Mouse (Mus musculus) heart, embryonic 15.5 days (tissue): ENCODE measurements around the gene Majin. TPM values are rescaled to one million over a fixed set of nuclear protein-coding genes. Genes with fewer than 3 reads are reported as not detected.

Source experiments
- ATAC-seq: fragments of 200-750 bp; cut with Nextera tagmentation; replicated peaks from 2 replicates; pipeline ENCODE4 v1.8.0; 2017; ENCODE audit warnings: low read depth, moderate TSS enrichment; ENCODE audit not compliant: insufficient number of reproducible peaks, insufficient read depth, low FRiP score
- H3K27ac ChIP-seq: fragments of 300-500 bp; sonication (generic); 2 replicates; pipeline ENCODE4 v1.5.1; 2015; ENCODE audit warnings: mild to moderate bottlenecking, inconsistent platforms
- H3K27me3 ChIP-seq: fragments of 300-500 bp; sonication (generic); 2 replicates; pipeline ENCODE4 v1.6.1; 2015; ENCODE audit warnings: inconsistent platforms
- H3K36me3 ChIP-seq: fragments of 300-500 bp; sonication (generic); 2 replicates; pipeline ENCODE4 v1.6.1; 2015; ENCODE audit warnings: mild to moderate bottlenecking, inconsistent platforms
- H3K4me1 ChIP-seq: fragments of 300-500 bp; sonication (generic); replicated peaks from 2 replicates; pipeline ENCODE4 v1.6.1; 2015; ENCODE audit warnings: inconsistent platforms
- H3K4me2 ChIP-seq: fragments of 300-500 bp; sonication (generic); 2 replicates; pipeline ENCODE4 v1.6.1; 2015; ENCODE audit warnings: inconsistent platforms, mild to moderate bottlenecking, moderate library complexity
- H3K4me3 ChIP-seq: fragments of 300-500 bp; sonication (generic); 2 replicates; pipeline ENCODE4 v1.5.1; 2015; ENCODE audit warnings: mild to moderate bottlenecking, inconsistent platforms
- H3K9ac ChIP-seq: fragments of 300-500 bp; sonication (generic); 2 replicates; pipeline ENCODE4 v1.6.1; 2015; ENCODE audit warnings: mild to moderate bottlenecking, inconsistent platforms
- H3K9me3 ChIP-seq: fragments of 300-500 bp; sonication (generic); replicated peaks from 2 replicates; pipeline ENCODE4 v1.6.1; 2016; ENCODE audit warnings: inconsistent platforms
- WGBS: fragments of 180-500 bp; shearing (Covaris S2); methylation state at CpG from one replicate; pipeline ENCODE4 v1.1.7; 2015; ENCODE audit warnings: mixed read lengths; 5-methylcytosine and 5-hydroxymethylcytosine counted together
- microRNA counts: library from miRNA; unstranded; fragments of <30 nt; microRNA quantifications from one replicate; lab custom pipeline; 2016
- microRNA-seq: library from miRNA; unstranded; fragments of <30 nt; microRNA quantifications from one replicate; pipeline ENCODE4, GENCODE M21; 2016
- polyA plus RNA-seq: library from polyadenylated mRNA; unstranded; fragments of >200 nt; fragmentation: Nextera tagmentation; extraction: Ambion mirVana; gene quantifications from 2 replicates; pipeline ENCODE4 v1.2.1, GENCODE M21; 2015

Majin gene
- polyA plus RNA-seq, 1 experiment from 2014 or later, result not detected

GRCm38 (mm10) chr19:6273592-6273991 lies 89.4 kb downstream of the Majin start:
- Histone ChIP-seq H3K9me3 (no peaks in the 10 kb centered on the region), H3K4me1 (peaks cover 31% of the 10 kb centered on the region), H3K9ac (no peak overlapping the region), H3K4me2 (no peak overlapping the region), H3K27me3 (no peaks in the 10 kb centered on the region), H3K4me3 (no peak overlapping the region), H3K36me3 (no peaks in the 10 kb centered on the region), H3K27ac (peak overlapping the region; percentile 50; the same call in 1 of the 2 replicates)
- ATAC-seq, result no peak
- 84% methylated on average over 4 of the region's 4 CpGs for WGBS

MicroRNA genes within 50 kb of the gene (microRNA counts, 519-probe panel; counts per million panel counts)
- 2,124 counts per million, percentile 28 among the panel's probes with 10 or more counts for microRNA mmu-miR-192 (lab: Ali Mortazavi, UCI)

Small RNA genes lying within 50 kb of the gene (microRNA-seq; reads per million reads assigned to microRNA genes)
- gene Mir192 (55.5 reads per million, percentile 43 among the genes with 10 or more reads in this experiment), gene Mir194-2 (48.1 reads per million, percentile 42 among the genes with 10 or more reads in this experiment)

Other genes starting within 250 kb of the Majin start
- 35.8 and 48.9 TPM in 2 replicates for gene Pola2, start 220.2 kb upstream of the Majin start, polyA plus RNA-seq
- not detected in 2 replicates for gene Slc22a20, start 198.2 kb upstream of the Majin start, polyA plus RNA-seq
- gene Capn1, start 168.5 kb upstream of the Majin start, polyA plus RNA-seq, result 6.6 and 10.0 TPM in 2 replicates
- 14.5 and 19.2 TPM in 2 replicates for gene Syvn1, start 137.8 kb upstream of the Majin start, polyA plus RNA-seq
- gene Mrpl49, start 126.6 kb upstream of the Majin start, polyA plus RNA-seq, result 54.5 and 55.3 TPM in 2 replicates
- 434 and 453 TPM in 2 replicates for gene Fau, start 126.5 kb upstream of the Majin start, polyA plus RNA-seq
- 19.3 and 25.6 TPM in 2 replicates for gene Znhit2, start 123.2 kb upstream of the Majin start, polyA plus RNA-seq
- 5.4 and 11.3 TPM in 2 replicates for gene Tm7sf2, start 116.0 kb upstream of the Majin start, polyA plus RNA-seq
- gene Vps51, start 107.2 kb upstream of the Majin start, polyA plus RNA-seq, result 35.6 and 51.9 TPM in 2 replicates
- not detected in 2 replicates for gene Tmem262, start 104.4 kb upstream of the Majin start, polyA plus RNA-seq
- gene Gm28374, start 102.1 kb upstream of the Majin start, polyA plus RNA-seq, result 0.48 and 1.3 TPM in 2 replicates
- 39.1 and 53.1 TPM in 2 replicates for gene Zfpl1, start 99.4 kb upstream of the Majin start, polyA plus RNA-seq
- 19.6 and 27.2 TPM in 2 replicates for gene Cdca5, start 99.4 kb upstream of the Majin start, polyA plus RNA-seq
- gene AC131692.1, start 90.0 kb upstream of the Majin start, polyA plus RNA-seq, result 0.20 and 0.38 TPM in 2 replicates
- gene Naaladl1, start 78.6 kb upstream of the Majin start, polyA plus RNA-seq, result 0.21 and 0.36 TPM in 2 replicates
- 28.1 and 38.1 TPM in 2 replicates for gene Sac3d1, start 65.7 kb upstream of the Majin start, polyA plus RNA-seq
- 19.8 and 25.9 TPM in 2 replicates for gene Snx15, start 56.1 kb upstream of the Majin start, polyA plus RNA-seq
- gene Batf2, start 43.4 kb upstream of the Majin start, polyA plus RNA-seq, result 0.23 TPM in 1 of 2 replicates, not detected in the other
- gene Arl2, start 42.8 kb upstream of the Majin start, polyA plus RNA-seq, result 74.7 and 81.8 TPM in 2 replicates
- 0.57 TPM in 1 of 2 replicates, not detected in the other for gene Gpha2, start 42.0 kb downstream of the Majin start, polyA plus RNA-seq
- gene Ppp2r5b, start 51.5 kb downstream of the Majin start, polyA plus RNA-seq, result 21.4 and 28.1 TPM in 2 replicates
- gene Atg2a, start 57.3 kb downstream of the Majin start, polyA plus RNA-seq, result 6.7 and 10.0 TPM in 2 replicates
- gene Ehd1, start 92.3 kb downstream of the Majin start, polyA plus RNA-seq, result 54.1 and 66.8 TPM in 2 replicates
- gene Cdc42bpg, start 122.1 kb downstream of the Majin start, polyA plus RNA-seq, result 0.30 and 0.60 TPM in 2 replicates
- 36.1 and 50.6 TPM in 2 replicates for gene Men1, start 150.6 kb downstream of the Majin start, polyA plus RNA-seq
- gene Map4k2, start 156.7 kb downstream of the Majin start, polyA plus RNA-seq, result 12.6 and 17.9 TPM in 2 replicates
- gene Sf1, start 179.3 kb downstream of the Majin start, polyA plus RNA-seq, result 79.0 and 98.4 TPM in 2 replicates
- 282 and 297 TPM in 2 replicates for gene Pygm, start 200.0 kb downstream of the Majin start, polyA plus RNA-seq
- gene Rasgrp2, start 215.0 kb downstream of the Majin start, polyA plus RNA-seq, result 54.8 TPM in 2 replicates
- gene Nrxn2, start 234.3 kb downstream of the Majin start, polyA plus RNA-seq, result 0.47 and 0.60 TPM in 2 replicates